Mouse (Mus musculus): ENCODE measurements at regions not wholly inside any gene's neighbourhood (a gene's known extent, or its start where the extent isn't known, plus 50 kb on each side); places are given as distances from the start of the nearest gene placed in this dataset.
"Not testable (repeated sequence)": the region's sequence is repeated elsewhere in the genome, so short reads cannot be mapped to it uniquely, and the experiment has no call there.

- DNase-seq (ENCODE audit: low read depth): not testable (repeated sequence)
Measured at GRCm38 (mm10) chr5:55677811-55678210, 1679.5 kb downstream of the Stim2 start.

GRCm38 (mm10) chr5:55691114-55691742 lies 1692.9 kb downstream of the Stim2 start:
- DNase-seq (ENCODE audit: low read depth): no peak

- DNase-seq (ENCODE audit: low read depth): no peak
Measured at GRCm38 (mm10) chr5:55704512-55704911, 1706.2 kb downstream of the Stim2 start.

GRCm38 (mm10) chr5:55711786-55712185 lies 1713.5 kb downstream of the Stim2 start:
- peak; percentile 80 for DNase-seq (ENCODE audit: low read depth)

GRCm38 (mm10) chr5:55735143-55735542 lies 1736.8 kb downstream of the Stim2 start:
- DNase-seq (ENCODE audit: low read depth): no peak

- DNase-seq (ENCODE audit: low read depth): no peak
Measured at GRCm38 (mm10) chr5:55761777-55762176, 1763.5 kb downstream of the Stim2 start.

GRCm38 (mm10) chr5:55791755-55792629 lies 1793.7 kb downstream of the Stim2 start:
- DNase-seq (ENCODE audit: low read depth): no peak

GRCm38 (mm10) chr5:55792717-55793116 lies 1794.4 kb downstream of the Stim2 start:
- DNase-seq (ENCODE audit: low read depth): no peak
